Mouse (Mus musculus) intestine, embryonic 14.5 days (tissue): Measurements from ENCODE around the gene Rilp. TPM values are rescaled to one million over a fixed set of nuclear protein-coding genes. Genes with fewer than 3 reads are reported as not detected.
A peak's percentile ranks its signal among the peaks of the same experiment; 100 is the strongest.
"Not testable (repeated sequence)": the region's sequence is repeated elsewhere in the genome, so short reads cannot be mapped to it uniquely, and the experiment has no call there.

Experiments
- ATAC-seq: fragments of 200-750 bp; cut with Nextera tagmentation; replicated peaks from 2 replicates; pipeline ENCODE4 v1.8.0; 2017; ENCODE audit warnings: low read depth, moderate number of reproducible peaks, moderate TSS enrichment, moderate library complexity; ENCODE audit not compliant: low FRiP score, low TSS enrichment
- DNase-seq: peaks from one replicate; pipeline ENCODE4 v3.0.0-alpha.2; 2018; ENCODE audit warnings: low spot score
- H3K27ac ChIP-seq: fragments of 300-500 bp; sonication (generic); 2 replicates; pipeline ENCODE4 v1.5.1; 2014; ENCODE audit warnings: low read depth, mild to moderate bottlenecking, control low read depth
- H3K27me3 ChIP-seq: fragments of 300-500 bp; sonication (generic); replicated peaks from 2 replicates; pipeline ENCODE4 v1.6.1; 2014; ENCODE audit warnings: low read length, control low read depth; ENCODE audit not compliant: control insufficient read depth, insufficient read depth
- H3K36me3 ChIP-seq: fragments of 300-500 bp; sonication (generic); 2 replicates; pipeline ENCODE4 v1.6.1; 2014; ENCODE audit warnings: low read length, control low read depth; ENCODE audit not compliant: control insufficient read depth, insufficient read depth
- H3K4me1 ChIP-seq: fragments of 300-500 bp; sonication (generic); replicated peaks from 2 replicates; pipeline ENCODE4 v1.6.1; 2014; ENCODE audit warnings: low read length, control low read depth, mixed read lengths; ENCODE audit not compliant: control insufficient read depth, insufficient read depth
- H3K4me2 ChIP-seq: fragments of 300-500 bp; sonication (generic); 2 replicates; pipeline ENCODE4 v1.6.1; 2014; ENCODE audit warnings: low read length
- H3K4me3 ChIP-seq: fragments of 300-500 bp; sonication (generic); 2 replicates; pipeline ENCODE4 v1.5.1; 2014; ENCODE audit warnings: low read depth, low read length, control low read depth, mixed read lengths
- H3K9ac ChIP-seq: fragments of 300-500 bp; sonication (generic); 2 replicates; pipeline ENCODE4 v1.6.1; 2014; ENCODE audit warnings: mild to moderate bottlenecking, low read length
- H3K9me3 ChIP-seq: fragments of 300-500 bp; sonication (generic); 2 replicates; pipeline ENCODE4 v1.6.1; 2016; ENCODE audit warnings: low read length, control low read depth; ENCODE audit not compliant: control insufficient read depth
- WGBS: fragments of 180-500 bp; shearing (Covaris S2); extraction: QIAGEN DNeasy Blood & Tissue Kit; methylation state at CpG from one replicate; pipeline ENCODE4 v1.1.7; 2014; 5-methylcytosine and 5-hydroxymethylcytosine counted together
- polyA plus RNA-seq: library from polyadenylated mRNA; unstranded; fragments of >200 nt; fragmentation: Nextera tagmentation; extraction: Ambion mirVana; gene quantifications from 2 replicates; pipeline ENCODE4 v1.2.1, GENCODE M21; 2014

Rilp gene
- polyA plus RNA-seq, 1 experiment from 2014 or later = 0.43 TPM

GRCm38 (mm10) chr11:75551961-75552441 is 42.1 kb downstream of the Rilp start:
- Histone ChIP-seq H3K27me3 (no peaks in the 10 kb centered on the region), H3K4me3 (no peak overlapping the region), H3K4me1 (peaks cover 18% of the 10 kb centered on the region), H3K36me3 (no peaks in the 10 kb centered on the region), H3K9ac (no peak overlapping the region), H3K27ac (peak overlapping the region; percentile 55; the same call in 1 of the 2 replicates), H3K4me2 (no peak overlapping the region), H3K9me3 (no peaks in the 10 kb centered on the region)
- 59% methylated on average over 9 of the region's 9 CpGs for WGBS
- no peak for DNase-seq
- 0 out of 2 replicates have a peak, but pooled peaks have one; percentile 45 for ATAC-seq

- DNase-seq = no peak
These were observed 43.1 kb downstream of the Rilp start for GRCm38 (mm10) chr11:75552906-75553482.

DNA sequence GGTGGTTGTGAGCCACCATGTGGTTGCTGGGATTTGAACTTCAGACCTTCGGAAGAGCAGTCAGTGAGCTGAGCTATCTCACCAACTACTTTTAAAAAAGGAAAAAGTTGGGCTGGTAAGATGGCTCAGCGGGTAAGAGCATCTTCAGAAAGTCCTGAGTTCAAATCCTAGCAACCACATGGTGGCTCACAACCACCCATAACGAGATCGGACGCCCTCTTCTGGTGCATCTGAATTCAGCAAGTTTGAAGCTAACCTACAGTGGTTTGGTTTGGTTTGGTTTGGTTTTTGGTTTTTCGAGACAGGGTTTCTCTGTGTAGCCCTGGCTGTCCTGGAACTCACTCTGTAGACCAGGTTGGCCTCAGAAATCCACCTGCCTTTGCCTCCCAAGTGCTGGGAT is 46.1 kb downstream of the Rilp start:
- not testable (repeated sequence) for DNase-seq, ATAC-seq, H3K27ac ChIP-seq, H3K27me3 ChIP-seq, H3K36me3 ChIP-seq, H3K9ac ChIP-seq, H3K4me2 ChIP-seq, H3K4me3 ChIP-seq, H3K9me3 ChIP-seq
- WGBS = 88% methylated on average over 6 of the region's 6 CpGs
- peaks cover 13% of the 10 kb centered on the region for H3K4me1 ChIP-seq

More at GRCm38 (mm10) chr11:75552906-75553482, 43.1 kb downstream of the Rilp start:
- no peaks in the 10 kb centered on the region for H3K27me3 ChIP-seq
- no peak for ATAC-seq
- H3K4me1 ChIP-seq = peaks cover 18% of the 10 kb centered on the region
- H3K36me3 ChIP-seq = no peaks in the 10 kb centered on the region
- H3K27ac ChIP-seq = no peak overlapping the region
- no peaks in the 10 kb centered on the region for H3K9me3 ChIP-seq
- no peak overlapping the region for H3K4me2 ChIP-seq
- no peak overlapping the region for H3K9ac ChIP-seq
- WGBS = 53% methylated on average over 7 of the region's 7 CpGs
- no peak overlapping the region for H3K4me3 ChIP-seq

DNA sequence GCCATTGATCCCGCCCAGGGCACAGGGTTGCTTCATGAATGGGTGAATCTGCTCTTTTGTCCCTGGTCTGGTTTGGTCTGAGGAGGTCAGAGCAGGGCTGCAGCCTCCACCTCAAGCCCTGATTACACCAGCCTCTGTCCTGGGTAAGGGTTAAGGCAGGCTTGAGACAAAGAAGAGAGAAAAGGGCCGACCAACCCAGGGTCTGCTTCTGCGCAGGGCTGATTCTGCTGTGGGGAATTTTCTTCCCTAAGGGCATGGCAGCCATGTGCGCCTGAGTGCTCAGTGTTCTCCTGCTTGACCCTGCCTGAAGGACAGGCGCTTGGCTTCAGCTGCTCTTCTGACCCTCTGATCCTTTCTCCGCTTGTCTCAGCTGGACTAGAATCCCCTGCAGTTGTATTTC is 47.2 kb downstream of the Rilp start:
- H3K4me2 ChIP-seq = no peak overlapping the region
- no peaks in the 10 kb centered on the region for H3K27me3 ChIP-seq
- no peak for DNase-seq
- no peak overlapping the region for H3K9ac ChIP-seq
- no peaks in the 10 kb centered on the region for H3K36me3 ChIP-seq
- WGBS = 79% methylated on average over 6 of the region's 6 CpGs
- H3K4me3 ChIP-seq = no peak overlapping the region
- no peaks in the 10 kb centered on the region for H3K9me3 ChIP-seq
- peaks cover 10% of the 10 kb centered on the region for H3K4me1 ChIP-seq
- no peak overlapping the region for H3K27ac ChIP-seq
- ATAC-seq = no peak

GRCm38 (mm10) chr11:75558101-75558500 is 48.2 kb downstream of the Rilp start:
- Histone ChIP-seq H3K36me3 (no peaks in the 10 kb centered on the region), H3K9me3 (no peaks in the 10 kb centered on the region), H3K27me3 (no peaks in the 10 kb centered on the region), H3K4me2 (no peak overlapping the region), H3K27ac (no peak overlapping the region), H3K4me3 (no peak overlapping the region), H3K4me1 (peaks cover 1% of the 10 kb centered on the region), H3K9ac (no peak overlapping the region)
- DNase-seq (no peak), ATAC-seq (no peak)
- WGBS = 81% methylated on average over 1 of the region's 1 CpGs

DNA sequence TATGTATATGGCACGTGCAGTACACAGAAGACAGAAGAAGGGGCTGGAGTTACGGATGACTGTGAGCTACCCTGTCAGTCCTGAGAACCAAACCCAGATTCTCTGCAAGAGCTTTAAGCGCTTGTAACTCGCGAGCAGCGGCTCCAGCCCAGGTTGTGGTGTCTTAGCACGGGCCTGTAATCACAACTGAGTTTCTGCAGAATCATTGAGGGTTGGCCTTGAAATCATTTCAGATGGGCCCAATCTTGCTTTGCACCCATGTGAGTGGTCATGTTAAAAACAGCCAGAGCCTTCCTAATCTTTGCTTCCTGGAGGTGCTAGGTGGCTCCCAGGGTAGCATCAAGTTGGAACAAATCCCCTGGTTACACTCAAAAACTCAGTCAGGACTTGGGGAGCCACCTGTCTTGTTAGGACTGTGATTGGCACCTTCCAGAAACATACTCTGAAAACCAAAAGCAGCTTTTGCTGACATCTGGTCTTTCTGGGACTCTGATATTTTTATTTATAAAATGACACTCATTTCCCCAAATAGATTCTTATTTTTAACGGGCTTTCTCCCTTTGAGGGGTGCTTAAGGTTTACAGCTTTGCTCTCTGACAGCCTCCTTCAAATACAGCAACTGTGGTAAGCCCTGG is 50.1 kb downstream of the Rilp start:
- Histone ChIP-seq H3K4me2 (no peak overlapping the region), H3K4me1 (no peaks in the 10 kb centered on the region), H3K9me3 (no peaks in the 10 kb centered on the region), H3K4me3 (no peak overlapping the region), H3K27me3 (no peaks in the 10 kb centered on the region), H3K27ac (0 out of 2 replicates have a peak overlapping the region, but pooled peaks have one; percentile 34), H3K9ac (no peak overlapping the region), H3K36me3 (no peaks in the 10 kb centered on the region)
- 83% methylated on average over 8 of the region's 8 CpGs for WGBS
- DNase-seq (no peak), ATAC-seq (no peak)

- no peak overlapping the region for H3K4me2 ChIP-seq
- no peak overlapping the region for H3K4me3 ChIP-seq
- H3K36me3 ChIP-seq = no peaks in the 10 kb centered on the region
- ATAC-seq (peak; percentile 75; the same call in 1 of the 2 replicates), DNase-seq (no peak)
- no peaks in the 10 kb centered on the region for H3K4me1 ChIP-seq
- no peak overlapping the region for H3K9ac ChIP-seq
- 0 out of 2 replicates have a peak overlapping the region, but pooled peaks have one; percentile 34 for H3K27ac ChIP-seq
- 66% methylated on average over 14 of the region's 14 CpGs for WGBS
- no peaks in the 10 kb centered on the region for H3K9me3 ChIP-seq
- no peaks in the 10 kb centered on the region for H3K27me3 ChIP-seq
These were observed 50.9 kb downstream of the Rilp start for GRCm38 (mm10) chr11:75560530-75561409.

- H3K27ac ChIP-seq = no peak overlapping the region
- H3K4me3 ChIP-seq = no peak overlapping the region
- no peak overlapping the region for H3K4me2 ChIP-seq
- no peaks in the 10 kb centered on the region for H3K27me3 ChIP-seq
- no peaks in the 10 kb centered on the region for H3K9me3 ChIP-seq
- ATAC-seq (no peak), DNase-seq (no peak)
- H3K4me1 ChIP-seq = no peaks in the 10 kb centered on the region
- 80% methylated on average over 5 of the region's 5 CpGs for WGBS
- H3K36me3 ChIP-seq = no peaks in the 10 kb centered on the region
- H3K9ac ChIP-seq = no peak overlapping the region
These were observed 51.5 kb downstream of the Rilp start for GRCm38 (mm10) chr11:75561410-75561791.
